Mouse (Mus musculus) neural tube, embryonic 10.5 days (tissue): ENCODE data around the gene Cenpt.

Experiments used
- DNase-seq: peaks from one replicate; pipeline ENCODE4 v3.0.0-alpha.2; 2017; ENCODE audit warnings: low spot score; ENCODE audit errors: extremely low spot score

Cenpt gene

DNA sequence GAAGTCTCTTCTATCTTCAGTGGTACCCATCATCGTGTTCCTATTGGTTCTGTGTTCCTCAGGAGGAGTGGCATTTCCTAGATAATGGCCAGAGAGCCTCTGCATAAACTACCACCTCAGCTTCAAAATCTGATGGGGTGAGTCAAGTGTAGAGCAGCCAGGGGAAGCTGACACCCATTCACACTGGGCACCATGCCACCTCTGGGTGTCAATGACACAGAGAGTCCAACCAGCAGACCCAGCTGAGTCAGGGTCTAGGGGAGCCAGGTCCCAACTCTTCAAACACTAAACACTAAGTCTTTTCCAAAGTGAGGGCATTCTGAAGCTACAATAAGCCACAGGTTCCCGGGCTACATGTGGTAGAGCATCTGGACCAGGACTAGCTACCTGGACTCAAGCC lies 44.6 kb downstream of the Cenpt start:
- no peak for DNase-seq

DNA sequence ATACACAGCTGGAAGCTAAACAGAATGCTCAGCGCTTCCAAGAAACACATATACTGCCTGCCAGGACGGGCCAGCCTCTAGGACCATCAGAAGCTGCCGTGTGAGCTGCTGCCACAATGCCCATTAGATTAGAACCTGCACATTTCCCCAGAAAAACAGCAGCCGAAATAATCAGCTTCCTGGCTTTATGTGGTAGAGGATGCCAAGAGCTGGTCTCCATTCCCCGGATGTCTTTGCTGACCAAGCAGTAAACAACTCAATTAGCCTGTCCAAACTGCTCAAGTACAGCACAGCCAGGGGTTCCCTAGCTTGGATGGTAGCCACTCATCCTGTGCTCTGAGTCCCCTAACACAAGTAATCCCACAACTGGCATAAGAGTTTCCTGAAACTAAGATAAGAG lies 45.3 kb downstream of the Cenpt start:
- DNase-seq: no peak

DNA sequence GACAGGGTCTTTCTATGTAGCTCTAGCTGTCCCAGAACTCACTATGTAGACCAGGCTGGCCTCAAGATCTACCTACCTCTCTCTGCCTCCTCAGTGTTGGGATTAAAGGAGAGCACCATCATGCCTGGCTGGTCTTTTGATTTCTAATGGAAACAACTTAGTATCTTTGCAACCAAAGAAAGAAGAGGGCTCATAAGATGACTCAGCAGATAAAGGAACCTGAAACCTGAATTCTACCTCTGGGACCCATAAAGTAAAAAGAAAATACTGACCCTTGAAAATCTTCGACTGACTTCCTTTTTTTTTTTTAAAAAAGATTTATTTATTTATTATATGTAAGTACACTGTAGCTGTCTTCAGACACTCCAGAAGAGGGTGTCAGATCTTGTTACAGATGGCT lies 47.1 kb downstream of the Cenpt start:
- DNase-seq: no peak

DNA sequence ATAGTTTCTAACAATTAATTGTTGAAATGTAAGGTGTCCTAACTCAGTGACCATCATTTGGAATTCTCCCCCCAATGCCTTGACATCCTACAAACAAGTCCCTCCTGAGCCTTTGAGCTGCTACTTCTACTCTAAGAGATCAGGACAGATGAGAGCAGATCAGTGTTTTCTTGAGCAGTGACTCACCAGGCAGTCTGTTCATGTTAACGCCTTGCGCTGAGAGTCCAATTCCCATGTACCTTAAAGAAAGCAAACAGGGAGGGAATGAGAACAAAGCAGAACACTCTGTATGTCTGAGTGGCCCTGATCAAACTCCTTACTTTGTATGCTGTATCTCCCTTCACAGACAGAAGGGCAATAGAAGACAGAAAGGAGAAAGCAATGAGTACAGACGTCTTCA lies 47.7 kb downstream of the Cenpt start:
- no peak for DNase-seq

DNA sequence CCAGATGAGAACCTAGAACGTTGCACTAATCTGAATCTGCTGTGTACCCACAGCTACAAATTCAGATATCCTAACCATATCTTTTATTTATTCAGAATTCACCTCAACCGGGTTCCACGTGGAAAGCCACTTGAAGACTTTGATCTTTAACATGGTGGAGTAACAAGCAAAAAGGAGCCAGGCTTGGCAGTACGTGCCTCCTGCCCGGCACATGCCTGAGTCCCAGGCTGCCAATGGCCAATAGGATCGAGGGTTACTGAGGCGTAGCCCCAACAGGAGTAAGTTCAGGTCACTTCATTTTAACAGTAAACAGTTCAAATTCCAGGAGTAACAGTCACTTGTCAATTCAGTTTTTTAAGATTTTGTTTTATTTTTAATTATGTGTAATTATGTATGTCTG lies 48.3 kb downstream of the Cenpt start:
- DNase-seq: no peak

DNA sequence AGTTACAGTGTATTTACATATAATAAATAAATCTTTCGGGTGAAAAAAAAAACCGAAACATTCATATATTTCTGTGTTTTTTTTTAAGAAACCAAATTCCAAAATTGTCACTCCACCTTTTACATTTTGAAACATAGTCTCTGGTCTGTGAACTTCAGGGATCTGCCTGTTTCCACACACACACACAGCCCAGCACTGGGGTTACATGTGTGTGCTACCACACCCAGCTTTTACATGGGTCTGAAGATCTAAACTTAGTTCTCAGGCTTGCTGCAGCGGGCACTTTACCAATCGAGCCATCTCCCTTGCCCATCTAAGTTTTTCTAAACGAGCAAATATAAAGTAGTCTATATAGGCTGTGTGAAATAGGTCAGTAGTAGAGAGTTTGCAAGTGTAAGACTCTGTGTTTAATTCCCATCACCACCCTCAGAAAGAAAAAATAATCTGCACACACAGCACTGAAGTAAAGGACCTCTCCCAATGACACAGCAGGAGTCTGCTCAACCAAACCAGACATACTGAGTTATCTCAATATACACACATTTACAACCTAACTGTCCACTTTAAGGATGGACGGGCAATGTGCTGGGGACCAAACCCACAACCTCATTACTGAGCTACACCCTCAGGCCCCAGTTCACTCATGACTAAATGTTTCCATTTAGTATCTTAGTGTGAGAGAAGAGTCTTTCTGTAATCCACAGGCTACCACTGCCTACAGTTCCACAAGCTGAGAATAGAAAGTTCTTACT lies 51.7 kb downstream of the Cenpt start:
- DNase-seq: no peak

DNA sequence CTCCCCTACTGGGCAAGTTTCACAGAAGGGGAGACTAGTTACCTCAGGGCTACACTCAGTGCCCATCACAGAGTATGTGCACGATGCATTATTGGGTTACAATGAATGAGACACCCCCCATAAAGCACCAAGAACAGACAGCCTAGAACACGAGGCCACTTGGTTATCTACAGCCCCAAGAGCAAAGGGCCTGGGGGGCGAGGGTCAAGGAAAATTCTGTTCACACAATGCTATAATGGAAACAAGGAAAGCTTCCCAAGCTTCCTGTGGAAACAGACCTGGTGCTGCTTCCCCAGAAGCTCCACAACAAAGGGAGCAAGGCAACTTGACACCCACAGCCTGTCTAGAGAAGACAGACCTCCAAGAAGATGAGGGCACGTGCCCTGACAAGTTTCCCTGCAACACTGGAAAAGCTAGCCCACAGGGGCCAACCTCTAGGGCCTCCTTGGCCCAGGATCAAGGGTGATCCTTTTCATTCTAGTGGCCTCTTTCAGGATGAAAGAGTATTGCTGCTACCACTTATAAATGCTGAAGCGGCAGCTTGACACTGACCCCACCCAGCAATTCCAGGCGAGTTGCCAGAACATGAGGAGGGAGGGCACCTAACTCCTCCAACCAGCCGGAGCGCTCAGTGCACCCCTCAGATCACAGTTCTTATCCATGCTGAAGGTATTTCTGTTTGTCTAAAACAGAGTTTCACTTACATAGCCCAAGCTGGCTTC lies 53.8 kb downstream of the Cenpt start:
- no peak for DNase-seq

DNA sequence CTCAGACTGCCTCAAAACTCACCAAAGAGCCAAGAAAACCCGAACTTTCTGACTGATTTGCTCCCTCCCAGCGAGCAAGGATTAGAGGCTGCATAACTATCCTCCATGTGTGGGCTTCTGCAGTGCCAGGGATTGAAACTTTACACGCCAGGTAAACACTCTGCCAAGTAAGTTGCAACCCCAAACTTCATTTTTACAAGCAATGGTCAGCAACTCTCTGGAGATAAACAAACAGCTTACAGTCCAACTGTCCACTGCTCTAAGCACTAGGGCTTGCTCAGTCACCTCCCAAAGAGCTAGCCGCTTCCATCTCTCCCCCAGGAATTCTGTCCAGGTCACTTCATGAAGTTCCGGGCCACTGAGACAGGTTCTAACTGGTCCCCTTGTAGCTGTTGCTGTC lies 54.7 kb downstream of the Cenpt start:
- no peak for DNase-seq

DNA sequence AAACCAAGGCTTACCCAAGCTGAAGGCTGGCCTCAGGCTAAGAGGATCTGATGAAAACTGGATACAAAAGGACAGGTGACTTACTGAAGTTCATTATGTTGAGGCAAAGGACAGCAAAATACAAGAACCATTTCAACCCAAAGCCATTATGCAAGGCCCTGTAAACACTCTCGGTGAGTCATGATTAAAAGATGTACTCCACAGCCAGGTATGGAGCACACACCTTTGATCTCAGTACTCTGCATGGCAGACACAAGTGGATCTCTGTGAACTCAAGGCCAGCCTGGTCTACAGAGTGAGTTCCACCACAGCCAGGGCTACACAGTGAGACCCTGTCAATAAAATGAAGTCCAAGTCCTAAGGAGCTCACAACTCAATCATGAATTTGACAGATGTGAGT lies 57.3 kb downstream of the Cenpt start:
- no peak for DNase-seq
